Mouse (Mus musculus): ENCODE data around the gene Stx1b. TPM values are rescaled to one million over a fixed set of nuclear protein-coding genes. Genes with fewer than 3 reads are reported as not detected.

The Stx1b gene
- polyA plus RNA-seq, 1 experiment from 2014 or later, result 11.5 TPM

GRCm38 (mm10) chr7:127760478-127760877 lies 63.9 kb downstream of the Stx1b start:
- Histone ChIP-seq H3K9me3 (no peaks in the 10 kb centered on the region), H3K4me3 (replicated peaks) (no peak overlapping the region), H3K27me3 (no peaks in the 10 kb centered on the region), H3K27ac (no peak overlapping the region), H3K4me1 (no peaks in the 10 kb centered on the region), H3K36me3 (replicated peaks) (peaks cover 85% of the 10 kb centered on the region), H3K9ac (no peak overlapping the region), H3K4me2 (no peak overlapping the region)
- 96% methylated on average over 3 of the region's 3 CpGs for WGBS
- no peak for ATAC-seq (ENCODE audit: low FRiP score)

DNA sequence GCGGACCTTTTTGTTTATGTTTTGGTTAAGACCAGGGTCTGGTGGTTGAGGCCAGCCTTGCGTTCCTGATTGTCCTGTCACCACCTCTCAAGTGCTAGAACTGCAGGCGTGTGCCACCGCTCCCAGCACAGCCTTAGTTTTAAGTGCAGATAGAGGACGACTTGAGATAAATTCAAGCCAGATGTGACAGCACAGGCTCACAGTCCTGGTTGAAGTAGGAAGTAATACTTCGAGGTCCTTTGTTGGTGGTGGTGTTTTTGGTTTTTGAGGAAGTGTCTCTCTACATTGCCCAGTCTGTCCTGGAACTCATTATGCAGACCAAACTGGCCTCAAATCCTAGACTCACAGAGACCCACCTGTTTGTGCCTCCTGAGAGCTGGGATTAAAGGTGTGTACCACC lies 64.6 kb downstream of the Stx1b start:
- WGBS, result 79% methylated on average over 6 of the region's 6 CpGs
- H3K36me3 ChIP-seq (replicated peaks), result peaks cover 85% of the 10 kb centered on the region

More for the DNA sequence above, 64.6 kb downstream of the Stx1b start:
- no peak overlapping the region for H3K4me3 ChIP-seq (replicated peaks)
- H3K9me3 ChIP-seq, result no peaks in the 10 kb centered on the region
- H3K4me2 ChIP-seq, result no peak overlapping the region
- H3K27ac ChIP-seq, result peak overlapping the region; percentile 5; the same call in 1 of the 2 replicates
- H3K9ac ChIP-seq, result no peak overlapping the region
- no peak for ATAC-seq (ENCODE audit: low FRiP score)
- no peaks in the 10 kb centered on the region; the same call in 1 of the 2 replicates for H3K4me1 ChIP-seq
- no peaks in the 10 kb centered on the region for H3K27me3 ChIP-seq

Other genes with a start within 250 kb of the Stx1b start
- 12.7 and 16.3 TPM in 2 replicates for gene Ccdc189, start 236.0 kb downstream of the Stx1b start, polyA plus RNA-seq (2016; fragmentation: Nextera tagmentation; extraction: Ambion mirVana)
- gene Rnf40, start 235.8 kb downstream of the Stx1b start, polyA plus RNA-seq (2016; fragmentation: Nextera tagmentation; extraction: Ambion mirVana), result 67.7 and 74.1 TPM in 2 replicates
- 31.7 and 34.6 TPM in 2 replicates for gene Zfp629, start 208.8 kb downstream of the Stx1b start, polyA plus RNA-seq (2016; fragmentation: Nextera tagmentation; extraction: Ambion mirVana)
- gene Bcl7c, start 115.6 kb downstream of the Stx1b start, polyA plus RNA-seq (2016; fragmentation: Nextera tagmentation; extraction: Ambion mirVana), result 57.4 and 72.6 TPM in 2 replicates
- 6.7 and 8.3 TPM in 2 replicates for gene Ctf1, start 111.8 kb downstream of the Stx1b start, polyA plus RNA-seq (2016; fragmentation: Nextera tagmentation; extraction: Ambion mirVana)
- gene Ctf2, start 92.4 kb downstream of the Stx1b start, polyA plus RNA-seq (2016; fragmentation: Nextera tagmentation; extraction: Ambion mirVana), result 0.40 and 0.42 TPM in 2 replicates
- gene Fbxl19, start 80.0 kb downstream of the Stx1b start, polyA plus RNA-seq (2016; fragmentation: Nextera tagmentation; extraction: Ambion mirVana), result 9.0 and 10.3 TPM in 2 replicates
- 5.7 and 6.0 TPM in 2 replicates for gene Orai3, start 54.7 kb downstream of the Stx1b start, polyA plus RNA-seq (2016; fragmentation: Nextera tagmentation; extraction: Ambion mirVana)
- 21.7 and 25.5 TPM in 2 replicates for gene Setd1a, start 47.9 kb downstream of the Stx1b start, polyA plus RNA-seq (2016; fragmentation: Nextera tagmentation; extraction: Ambion mirVana)
- not detected in 2 replicates for gene Gm49388, start 38.9 kb downstream of the Stx1b start, polyA plus RNA-seq (2016; fragmentation: Nextera tagmentation; extraction: Ambion mirVana)
- gene Hsd3b7, start 23.9 kb downstream of the Stx1b start, polyA plus RNA-seq (2016; fragmentation: Nextera tagmentation; extraction: Ambion mirVana), result 7.3 and 7.6 TPM in 2 replicates
- 21.3 and 22.3 TPM in 2 replicates for gene Stx4a, start 255 bp downstream of the Stx1b start, polyA plus RNA-seq (2016; fragmentation: Nextera tagmentation; extraction: Ambion mirVana)
- gene Zfp646, start 51.7 kb upstream of the Stx1b start, polyA plus RNA-seq (2016; fragmentation: Nextera tagmentation; extraction: Ambion mirVana), result 22.2 and 26.6 TPM in 2 replicates
- gene Zfp668, start 52.3 kb upstream of the Stx1b start, polyA plus RNA-seq (2016; fragmentation: Nextera tagmentation; extraction: Ambion mirVana), result 33.9 and 38.2 TPM in 2 replicates
- 0.49 and 0.77 TPM in 2 replicates for gene Prss53, start 66.4 kb upstream of the Stx1b start, polyA plus RNA-seq (2016; fragmentation: Nextera tagmentation; extraction: Ambion mirVana)
- not detected in 2 replicates for gene Gm21974, start 70.9 kb upstream of the Stx1b start, polyA plus RNA-seq (2016; fragmentation: Nextera tagmentation; extraction: Ambion mirVana)
- gene Vkorc1, start 71.1 kb upstream of the Stx1b start, polyA plus RNA-seq (2016; fragmentation: Nextera tagmentation; extraction: Ambion mirVana), result 36.6 and 46.6 TPM in 2 replicates
- gene Bckdk, start 79.5 kb upstream of the Stx1b start, polyA plus RNA-seq (2016; fragmentation: Nextera tagmentation; extraction: Ambion mirVana), result 89.2 and 92.8 TPM in 2 replicates
- gene Kat8, start 88.0 kb upstream of the Stx1b start, polyA plus RNA-seq (2016; fragmentation: Nextera tagmentation; extraction: Ambion mirVana), result 46.6 and 52.4 TPM in 2 replicates
- gene Prss8, start 105.6 kb upstream of the Stx1b start, polyA plus RNA-seq (2016; fragmentation: Nextera tagmentation; extraction: Ambion mirVana), result 1.5 and 2.4 TPM in 2 replicates
- 8.4 and 9.0 TPM in 2 replicates for gene Prss36, start 122.2 kb upstream of the Stx1b start, polyA plus RNA-seq (2016; fragmentation: Nextera tagmentation; extraction: Ambion mirVana)
- gene Fus, start 142.9 kb upstream of the Stx1b start, polyA plus RNA-seq (2016; fragmentation: Nextera tagmentation; extraction: Ambion mirVana), result 517 and 534 TPM in 2 replicates
- 3.3 and 5.9 TPM in 2 replicates for gene Pycard, start 169.3 kb upstream of the Stx1b start, polyA plus RNA-seq (2016; fragmentation: Nextera tagmentation; extraction: Ambion mirVana)
- not detected in 2 replicates for gene Trim72, start 179.4 kb upstream of the Stx1b start, polyA plus RNA-seq (2016; fragmentation: Nextera tagmentation; extraction: Ambion mirVana)
- gene Itgam, start 238.1 kb upstream of the Stx1b start, polyA plus RNA-seq (2016; fragmentation: Nextera tagmentation; extraction: Ambion mirVana), result 0.54 TPM in 2 replicates
- gene Gm49368, start 238.1 kb upstream of the Stx1b start, polyA plus RNA-seq (2016; fragmentation: Nextera tagmentation; extraction: Ambion mirVana), result not detected in 2 replicates

Measured in forebrain, embryonic 12.5 days (tissue).